Mouse (Mus musculus): Measurements from ENCODE around the gene L3mbtl1. TPM values are rescaled to one million over a fixed set of nuclear protein-coding genes. Genes with fewer than 3 reads are reported as not detected.
A peak's percentile ranks its signal among the peaks of the same experiment; 100 is the strongest.

The L3mbtl1 gene
- polyA plus RNA-seq, 1 experiment from 2014 or later: 0.09 TPM

DNA sequence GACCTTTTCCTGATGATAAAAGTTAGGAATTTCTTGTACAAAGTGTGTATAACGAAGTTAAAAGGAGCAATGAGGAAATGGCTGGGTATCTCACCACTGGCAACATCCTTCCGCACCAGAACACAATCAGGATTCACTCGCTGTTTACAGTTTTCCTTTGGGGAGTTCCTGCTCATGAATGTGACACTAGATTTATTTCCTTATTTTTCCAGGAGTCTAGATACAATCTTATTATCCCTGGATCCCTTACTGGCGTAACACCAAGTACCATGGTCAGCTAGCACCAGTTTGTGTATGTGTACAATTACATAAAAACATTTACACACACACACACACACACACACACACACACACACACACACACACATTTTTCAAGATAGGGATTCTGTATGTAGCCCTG is 64.0 kb downstream of the L3mbtl1 start:
- ATAC-seq (ENCODE audit: low FRiP score, low TSS enrichment): no peak
- H3K9me3 ChIP-seq (ENCODE audit: low read length): no peaks in the 10 kb centered on the region
- no peak overlapping the region for H3K4me2 ChIP-seq (replicated peaks; ENCODE audit: low read depth, low read length)
- no peaks in the 10 kb centered on the region for H3K36me3 ChIP-seq (ENCODE audit: insufficient read depth, low read length)
- WGBS: 64% methylated on average over 4 of the region's 4 CpGs
- no peak overlapping the region for H3K4me3 ChIP-seq (ENCODE audit: low read length)
- H3K4me1 ChIP-seq (ENCODE audit: insufficient read depth, low read length): no peaks in the 10 kb centered on the region
- H3K9ac ChIP-seq (replicated peaks; ENCODE audit: low read length): no peak overlapping the region
- H3K27ac ChIP-seq (ENCODE audit: low read length): no peak overlapping the region
- H3K27me3 ChIP-seq (ENCODE audit: insufficient read depth, low read length): 0 out of 2 replicates have a peak, but pooled peaks cover 3% of the 10 kb centered on the region

DNA sequence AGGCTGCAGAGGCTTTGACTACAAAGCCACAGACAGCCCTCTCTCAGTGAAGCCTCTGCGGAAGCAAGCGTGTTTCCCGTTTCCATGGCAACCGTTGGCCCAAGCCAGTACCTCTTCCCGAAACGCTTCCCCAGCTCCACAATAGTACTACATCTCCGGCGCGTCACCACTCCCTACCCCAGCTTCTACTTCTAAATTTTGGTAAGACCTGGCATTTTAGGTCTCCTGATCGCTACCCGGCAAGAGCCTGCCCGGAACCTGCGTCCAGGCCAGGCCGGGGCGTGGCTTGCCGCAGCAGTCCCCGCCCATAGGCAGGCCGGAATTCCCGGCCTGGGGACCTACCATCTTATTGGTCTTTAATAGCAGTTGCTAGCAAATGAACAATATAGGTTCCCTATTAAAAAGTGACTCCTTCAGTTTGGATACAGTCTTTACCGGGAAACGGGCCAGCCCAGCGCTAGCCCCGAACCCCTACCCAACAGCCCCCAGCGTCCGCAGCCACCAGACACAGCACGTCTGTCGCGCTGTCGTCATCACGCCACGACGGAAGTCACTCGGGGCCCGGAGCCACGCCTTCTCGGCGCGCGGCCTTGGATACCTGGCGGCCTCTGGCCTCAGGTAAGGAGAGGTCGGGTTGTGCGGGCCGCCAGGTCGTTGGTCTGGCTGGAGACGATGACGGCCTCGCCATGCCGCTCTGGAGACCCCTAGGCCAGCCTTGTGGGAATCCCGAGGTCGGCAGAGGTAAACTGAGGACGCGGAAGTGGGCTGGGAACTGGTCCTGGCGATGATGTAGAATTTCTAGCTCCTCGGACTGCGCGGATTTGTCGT is 73.9 kb downstream of the L3mbtl1 start, which contains the start of gene Ift52:
TSS of gene Ift52 (plus strand) at position 439 of the 828 bp plus-strand sequence.
- Histone ChIP-seq H3K4me3 (ENCODE audit: low read length) (peak within 1 kb of the TSS; percentile 99), H3K4me2 (replicated peaks; ENCODE audit: low read depth, low read length) (peak within 1 kb of the TSS; percentile 65), H3K4me1 (ENCODE audit: insufficient read depth, low read length) (peaks cover 11% of the 10 kb centered on the region; the same call in 1 of the 2 replicates), H3K36me3 (ENCODE audit: insufficient read depth, low read length) (no peaks in the 10 kb centered on the region), H3K9me3 (ENCODE audit: low read length) (no peaks in the 10 kb centered on the region), H3K9ac (replicated peaks; ENCODE audit: low read length) (peak within 1 kb of the TSS; percentile 90), H3K27me3 (ENCODE audit: insufficient read depth, low read length) (no peaks in the 10 kb centered on the region), H3K27ac (ENCODE audit: low read length) (peak within 1 kb of the TSS; percentile 86)
- ATAC-seq (ENCODE audit: low FRiP score, low TSS enrichment): peak; percentile 97
- under 1% methylated on average over 57 of the region's 57 CpGs for WGBS

Other genes with a start within 250 kb of the L3mbtl1 start
- 206 and 214 TPM in 2 replicates for gene Srsf6, start 11.9 kb upstream of the L3mbtl1 start, polyA plus RNA-seq (2015; fragmentation: Nextera tagmentation; extraction: Ambion mirVana)
- gene Sgk2, start 43.9 kb downstream of the L3mbtl1 start, polyA plus RNA-seq (2015; fragmentation: Nextera tagmentation; extraction: Ambion mirVana): 11.2 and 12.2 TPM in 2 replicates
- 55.3 and 55.5 TPM in 2 replicates for gene Ift52, start 73.9 kb downstream of the L3mbtl1 start, polyA plus RNA-seq (2015; fragmentation: Nextera tagmentation; extraction: Ambion mirVana)
- gene Mybl2, start 111.2 kb downstream of the L3mbtl1 start, polyA plus RNA-seq (2015; fragmentation: Nextera tagmentation; extraction: Ambion mirVana): 23.7 and 27.0 TPM in 2 replicates
- gene Gtsf1l, start 144.4 kb downstream of the L3mbtl1 start, polyA plus RNA-seq (2015; fragmentation: Nextera tagmentation; extraction: Ambion mirVana): not detected in 2 replicates